Mouse (Mus musculus) liver, embryonic 14.5 days (tissue): Measurements from ENCODE around the gene Slc12a6. TPM values are rescaled to one million over a fixed set of nuclear protein-coding genes. Genes with fewer than 3 reads are reported as not detected.
A peak's percentile ranks its signal among the peaks of the same experiment; 100 is the strongest.

Experiments
- ATAC-seq: fragments of 200-750 bp; cut with Nextera tagmentation; 2 replicates; pipeline ENCODE4 v1.8.0; 2017; ENCODE audit warnings: moderate number of reproducible peaks, mild to moderate bottlenecking, moderate library complexity; ENCODE audit not compliant: insufficient read depth
- DNase-seq, 3 experiments: peaks; one replicate each; pipeline ENCODE4 v3.0.0-alpha.2; 2012 to 2013; ENCODE audit warnings: low read depth in 3 of 3, low spot score in 3 of 3
- H3K27ac ChIP-seq: fragments of 300-500 bp; sonication (generic); 2 replicates; pipeline ENCODE4 v1.5.1; 2014; ENCODE audit warnings: moderate library complexity, mild to moderate bottlenecking, control low read depth, inconsistent platforms
- H3K27me3 ChIP-seq: fragments of 300-500 bp; sonication (generic); 2 replicates; pipeline ENCODE4 v1.6.1; 2014; ENCODE audit warnings: mild to moderate bottlenecking, low read length, moderate library complexity; ENCODE audit not compliant: control insufficient read depth, insufficient read depth
- H3K36me3 ChIP-seq: fragments of 300-500 bp; sonication (generic); replicated peaks from 2 replicates; pipeline ENCODE4 v1.6.1; 2014; ENCODE audit warnings: low read depth; ENCODE audit not compliant: control insufficient read depth, insufficient read depth
- H3K4me1 ChIP-seq, 2 experiments: fragments of 200-500 bp in 1 of 2; fragments of 300-500 bp in 1 of 2; sonication (generic) in 1 of 2; replicated peaks; 2 replicates each; pipeline ENCODE4 v1.6.1; 2012 to 2014; ENCODE audit warnings: antibody characterized with exemption in 1 of 2, inconsistent platforms in 1 of 2, low read length in 1 of 2; ENCODE audit not compliant: control insufficient read depth in 2 of 2, insufficient read depth in 2 of 2
- H3K4me2 ChIP-seq: fragments of 300-500 bp; sonication (generic); 2 replicates; pipeline ENCODE4 v1.6.1; 2014; ENCODE audit warnings: low read depth, mild to moderate bottlenecking, control low read depth, moderate library complexity
- H3K4me3 ChIP-seq, 2 experiments: fragments of 200-500 bp in 1 of 2; fragments of 300-500 bp in 1 of 2; sonication (generic) in 1 of 2; 2 replicates each; pipeline ENCODE4 v1.5.1; 2012 to 2014; ENCODE audit warnings: low read depth in 2 of 2, low read length in 2 of 2, mild to moderate bottlenecking in 2 of 2, control low read depth in 1 of 2, inconsistent platforms in 1 of 2, moderate library complexity in 1 of 2; ENCODE audit not compliant: insufficient read depth in 1 of 2
- H3K9ac ChIP-seq: fragments of 300-500 bp; sonication (generic); replicated peaks from 2 replicates; pipeline ENCODE4 v1.6.1; 2014; ENCODE audit warnings: mild to moderate bottlenecking, control low read depth, moderate library complexity
- H3K9me3 ChIP-seq: fragments of 300-500 bp; sonication (generic); 2 replicates; pipeline ENCODE4 v1.6.1; 2016; ENCODE audit warnings: low read length, mixed read lengths; ENCODE audit not compliant: control insufficient read depth
- CTCF ChIP-seq: IDR thresholded peaks from 2 replicates; pipeline ENCODE4 v1.5.1; 2016; ENCODE audit warnings: antibody characterized with exemption, low read depth, control low read depth
- EP300 ChIP-seq: IDR thresholded peaks from 2 replicates; pipeline ENCODE4 v1.6.1; 2016; ENCODE audit warnings: antibody characterized with exemption, low read depth
- WGBS: fragments of 180-500 bp; shearing (Covaris S2); extraction: QIAGEN DNeasy Blood & Tissue Kit; methylation state at CpG from one replicate; pipeline ENCODE4 v1.1.7; 2014; ENCODE audit not compliant: insufficient replicate concordance; 5-methylcytosine and 5-hydroxymethylcytosine counted together
- polyA plus RNA-seq, 2 experiments: library from polyadenylated mRNA; depleted of rRNA in 1 of 2; stranded (reverse) in 1 of 2; unstranded in 1 of 2; fragments of >200 nt; fragmentation: Nextera tagmentation in 1 of 2; extraction: Ambion mirVana in 1 of 2; gene quantifications; 2 replicates each; pipeline versions ENCODE4 v1.2.1 to v1.2.3; 2012 to 2014

The Slc12a6 gene
- polyA plus RNA-seq, 2 experiments, result 3.4 to 8.7 TPM

GRCm38 (mm10) chr2:112315638-112316037 is 50.0 kb downstream of the Slc12a6 start:
- Histone ChIP-seq H3K4me2 (no peak overlapping the region), H3K27me3 (no peaks in the 10 kb centered on the region), H3K9ac (no peak overlapping the region), H3K4me3 (no peak overlapping the region), H3K9me3 (no peaks in the 10 kb centered on the region), H3K36me3 (no peaks in the 10 kb centered on the region), H3K27ac (no peak overlapping the region), H3K4me1 (no peaks in the 10 kb centered on the region)
- 81% methylated on average over 7 of the region's 7 CpGs for WGBS
- ATAC-seq, result no peak
- TF ChIP-seq EP300 (no peak), CTCF (no peak)
- DNase-seq, result no peak

- H3K36me3 ChIP-seq, result no peaks in the 10 kb centered on the region
- no peak for TF ChIP-seq CTCF
- no peak for TF ChIP-seq EP300
- no peak overlapping the region for H3K4me3 ChIP-seq
- no peaks in the 10 kb centered on the region for H3K4me1 ChIP-seq
- ATAC-seq, result no peak
- 74% methylated on average over 2 of the region's 2 CpGs for WGBS
- H3K27ac ChIP-seq, result no peak overlapping the region
- H3K4me2 ChIP-seq, result no peak overlapping the region
- no peak for DNase-seq
- H3K9ac ChIP-seq, result no peak overlapping the region
- H3K9me3 ChIP-seq, result no peaks in the 10 kb centered on the region
- H3K27me3 ChIP-seq, result no peaks in the 10 kb centered on the region
Measured at GRCm38 (mm10) chr2:112318227-112318626, 52.6 kb downstream of the Slc12a6 start.

- 75% methylated on average over 7 of the region's 7 CpGs for WGBS
- H3K36me3 ChIP-seq, result no peaks in the 10 kb centered on the region
- no peak overlapping the region for H3K9ac ChIP-seq
- no peaks in the 10 kb centered on the region for H3K9me3 ChIP-seq
- no peaks in the 10 kb centered on the region for H3K27me3 ChIP-seq
- no peak for DNase-seq
- ATAC-seq, result no peak
- no peak overlapping the region for H3K27ac ChIP-seq
- no peak for TF ChIP-seq CTCF
- TF ChIP-seq EP300, result no peak
- no peak overlapping the region for H3K4me2 ChIP-seq
- H3K4me1 ChIP-seq, result no peaks in the 10 kb centered on the region
- H3K4me3 ChIP-seq, result no peak overlapping the region
Measured at GRCm38 (mm10) chr2:112318905-112319304, 53.3 kb downstream of the Slc12a6 start.

- ATAC-seq (peak; percentile 91), DNase-seq (peak; percentile 54 to 60 (median 57))
- H3K9ac ChIP-seq, result no peak overlapping the region
- no peaks in the 10 kb centered on the region for H3K9me3 ChIP-seq
- no peak overlapping the region for H3K27ac ChIP-seq
- TF ChIP-seq EP300 (peak; percentile 58), CTCF (no peak)
- peaks cover 16 to 18% of the 10 kb centered on the region in 2 experiments for H3K4me1 ChIP-seq
- H3K36me3 ChIP-seq, result no peaks in the 10 kb centered on the region
- peak overlapping the region; percentile 36 for H3K4me2 ChIP-seq
- H3K27me3 ChIP-seq, result no peaks in the 10 kb centered on the region
- WGBS, result 53% methylated on average over 11 of the region's 11 CpGs
- no peak overlapping the region for H3K4me3 ChIP-seq
Measured at GRCm38 (mm10) chr2:112328069-112328777, 62.6 kb downstream of the Slc12a6 start.

GRCm38 (mm10) chr2:112332051-112332898 is 66.7 kb downstream of the Slc12a6 start:
- peak overlapping the region; percentile 23 for H3K4me2 ChIP-seq

More at GRCm38 (mm10) chr2:112332051-112332898, 66.7 kb downstream of the Slc12a6 start:
- H3K9me3 ChIP-seq, result no peaks in the 10 kb centered on the region
- peaks cover 16 to 18% of the 10 kb centered on the region in 2 experiments for H3K4me1 ChIP-seq
- ATAC-seq (peak; percentile 29; the same call in 1 of the 2 replicates), DNase-seq (peak in 2 of 3 experiments; percentile 17 to 18)
- TF ChIP-seq EP300 (peak; percentile 35; the same call in 1 of the 2 replicates), CTCF (no peak)
- no peaks in the 10 kb centered on the region for H3K27me3 ChIP-seq
- H3K36me3 ChIP-seq, result no peaks in the 10 kb centered on the region; the same call in 1 of the 2 replicates
- H3K4me3 ChIP-seq, result no peak overlapping the region
- H3K9ac ChIP-seq, result peak overlapping the region; percentile 12
- no peak overlapping the region for H3K27ac ChIP-seq
- WGBS, result 39% methylated on average over 4 of the region's 4 CpGs
